Mouse (Mus musculus) midbrain, embryonic 11.5 days (tissue): ENCODE measurements around the gene Ep300. TPM values are rescaled to one million over a fixed set of nuclear protein-coding genes. Genes with fewer than 3 reads are reported as not detected.
A peak's percentile ranks its signal among the peaks of the same experiment; 100 is the strongest.
"Not testable (repeated sequence)": the region's sequence is repeated elsewhere in the genome, so short reads cannot be mapped to it uniquely, and the experiment has no call there.

Experiments
- ATAC-seq: fragments of 200-750 bp; cut with Nextera tagmentation; 2 replicates; pipeline ENCODE4 v1.8.0; 2017; ENCODE audit warnings: moderate TSS enrichment, moderate library complexity; ENCODE audit not compliant: low FRiP score
- DNase-seq: peaks from one replicate; pipeline ENCODE4 v3.0.0; 2015; ENCODE audit warnings: low spot score; ENCODE audit errors: missing footprints
- H3K27ac ChIP-seq: fragments of 300-500 bp; sonication (generic); 2 replicates; pipeline ENCODE4 v1.5.1; 2014; ENCODE audit warnings: low read depth, low read length
- H3K27me3 ChIP-seq: fragments of 300-500 bp; sonication (generic); 2 replicates; pipeline ENCODE4 v1.6.1; 2014; ENCODE audit warnings: mild to moderate bottlenecking, low read length, moderate library complexity, mixed read lengths; ENCODE audit not compliant: control insufficient read depth, insufficient read depth
- H3K36me3 ChIP-seq: fragments of 300-500 bp; sonication (generic); 2 replicates; pipeline ENCODE4 v1.6.1; 2014; ENCODE audit warnings: mild to moderate bottlenecking, low read length, moderate library complexity, mixed read lengths; ENCODE audit not compliant: control insufficient read depth, insufficient read depth
- H3K4me1 ChIP-seq: fragments of 300-500 bp; sonication (generic); 2 replicates; pipeline ENCODE4 v1.6.1; 2014; ENCODE audit warnings: low read length; ENCODE audit not compliant: control insufficient read depth, insufficient read depth
- H3K4me2 ChIP-seq: fragments of 300-500 bp; sonication (generic); 2 replicates; pipeline ENCODE4 v1.6.1; 2014; ENCODE audit warnings: mild to moderate bottlenecking, moderate library complexity
- H3K4me3 ChIP-seq: fragments of 300-500 bp; sonication (generic); 2 replicates; pipeline ENCODE4 v1.5.1; 2014; ENCODE audit warnings: low read depth, low read length
- H3K9ac ChIP-seq: fragments of 300-500 bp; sonication (generic); 2 replicates; pipeline ENCODE4 v1.6.1; 2014; ENCODE audit warnings: low read length
- H3K9me3 ChIP-seq: fragments of 300-500 bp; sonication (generic); 2 replicates; pipeline ENCODE4 v1.6.1; 2016; ENCODE audit warnings: low read length; ENCODE audit not compliant: control insufficient read depth
- WGBS: fragments of 180-500 bp; shearing (Covaris S2); extraction: QIAGEN DNeasy Blood & Tissue Kit; methylation state at CpG from one replicate; pipeline ENCODE4 v1.1.7; 2014; 5-methylcytosine and 5-hydroxymethylcytosine counted together
- polyA plus RNA-seq: library from polyadenylated mRNA; unstranded; fragments of >200 nt; fragmentation: Nextera tagmentation; extraction: Ambion mirVana; gene quantifications from 2 replicates; pipeline ENCODE4 v1.2.1, GENCODE M21; 2014

Ep300 gene
- polyA plus RNA-seq, 1 experiment from 2014 or later = 23.7 TPM

- ATAC-seq (peak; percentile 82), DNase-seq (peak; percentile 98)
- H3K27me3 ChIP-seq = peaks cover 35% of the 10 kb centered on the region
- WGBS = under 1% methylated on average over 94 of the region's 107 CpGs
- no peak overlapping the region for H3K27ac ChIP-seq
- H3K9ac ChIP-seq = peak overlapping the region; percentile 78
- peak overlapping the region; percentile 51 for H3K4me3 ChIP-seq
- peaks cover 11% of the 10 kb centered on the region for H3K4me1 ChIP-seq
- H3K4me2 ChIP-seq = peak overlapping the region; percentile 98
- no peaks in the 10 kb centered on the region for H3K9me3 ChIP-seq
- no peaks in the 10 kb centered on the region for H3K36me3 ChIP-seq
Measured at GRCm38 (mm10) chr15:81693967-81694881, 109.1 kb downstream of the Ep300 start.

- Histone ChIP-seq H3K9me3 (no peaks in the 10 kb centered on the region), H3K4me2 (peak overlapping the region; percentile 98), H3K27me3 (peaks cover 35% of the 10 kb centered on the region), H3K36me3 (no peaks in the 10 kb centered on the region), H3K9ac (peak overlapping the region; percentile 78), H3K4me3 (peak overlapping the region; percentile 51), H3K4me1 (peaks cover 11% of the 10 kb centered on the region), H3K27ac (no peak overlapping the region)
- ATAC-seq = no peak
- WGBS = 30% methylated on average over 19 of the region's 19 CpGs
- no peak for DNase-seq
Measured at GRCm38 (mm10) chr15:81694891-81695290, 109.7 kb downstream of the Ep300 start.

DNA sequence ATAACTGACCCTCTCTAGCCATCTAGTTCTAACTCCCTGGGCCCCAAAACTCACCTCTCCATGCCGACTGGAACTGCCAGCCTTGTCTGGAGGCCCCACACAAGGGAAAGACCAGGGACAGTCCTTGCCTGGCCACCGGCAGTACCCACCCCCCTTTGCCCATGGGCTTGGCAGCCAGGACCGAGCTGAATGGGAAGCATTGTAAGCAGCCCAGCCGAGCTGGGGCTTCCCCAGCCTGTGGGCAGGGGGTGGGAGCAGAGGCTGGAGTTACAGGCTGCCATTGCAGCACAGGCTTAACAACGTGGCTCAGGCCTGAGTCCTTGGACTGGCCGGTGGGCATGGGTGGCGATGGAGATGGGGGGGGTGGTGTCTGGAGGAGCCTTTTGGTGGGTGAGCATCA, 112.0 kb downstream of the Ep300 start, which contains the start of gene Chadl:
Gene Chadl (minus strand): TSS at position 113 of the 400 bp plus-strand sequence.
- H3K9me3 ChIP-seq = no peaks in the 10 kb centered on the region
- H3K4me1 ChIP-seq = peaks cover 11% of the 10 kb centered on the region
- no peak within 1 kb of the TSS for H3K4me3 ChIP-seq
- H3K27me3 ChIP-seq = peaks cover 29% of the 10 kb centered on the region
- H3K4me2 ChIP-seq = no peak within 1 kb of the TSS
- WGBS = 72% methylated on average over 7 of the region's 7 CpGs
- DNase-seq (no peak), ATAC-seq (no peak)
- H3K9ac ChIP-seq = no peak within 1 kb of the TSS
- H3K27ac ChIP-seq = no peak within 1 kb of the TSS
- H3K36me3 ChIP-seq = no peaks in the 10 kb centered on the region

GRCm38 (mm10) chr15:81697847-81698246, 112.7 kb downstream of the Ep300 start:
- WGBS = 59% methylated on average over 3 of the region's 3 CpGs
- H3K4me1 ChIP-seq = peaks cover 11% of the 10 kb centered on the region
- no peak overlapping the region for H3K4me3 ChIP-seq
- no peak overlapping the region for H3K4me2 ChIP-seq
- H3K27me3 ChIP-seq = peaks cover 22% of the 10 kb centered on the region
- H3K9me3 ChIP-seq = no peaks in the 10 kb centered on the region
- no peak overlapping the region for H3K27ac ChIP-seq
- ATAC-seq (no peak), DNase-seq (no peak)
- no peaks in the 10 kb centered on the region for H3K36me3 ChIP-seq
- H3K9ac ChIP-seq = no peak overlapping the region

DNA sequence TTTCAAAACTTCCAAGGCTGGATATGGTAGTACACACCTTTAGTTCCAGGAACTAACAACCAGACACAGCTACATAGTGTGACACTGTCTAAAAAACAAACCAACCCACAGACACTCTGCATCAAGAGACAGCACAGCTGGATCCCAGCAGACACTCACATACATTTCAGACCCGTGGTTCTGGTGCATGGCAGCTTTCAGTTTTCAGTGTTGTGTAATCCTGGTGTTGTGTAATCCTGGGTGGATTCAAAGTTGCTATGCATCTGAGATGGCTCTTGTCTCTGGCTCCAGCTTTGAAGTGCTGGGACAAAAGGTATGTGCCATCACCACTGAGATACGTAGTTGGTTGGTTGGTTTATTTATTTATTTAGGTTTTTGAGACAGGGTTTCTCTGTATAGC, 113.4 kb downstream of the Ep300 start:
- H3K9me3 ChIP-seq = no peaks in the 10 kb centered on the region
- no peak overlapping the region for H3K9ac ChIP-seq
- 78% methylated on average over 2 of the region's 2 CpGs for WGBS
- DNase-seq (no peak), ATAC-seq (no peak)
- no peak overlapping the region for H3K4me3 ChIP-seq
- H3K4me2 ChIP-seq = no peak overlapping the region
- no peak overlapping the region for H3K27ac ChIP-seq
- no peaks in the 10 kb centered on the region for H3K36me3 ChIP-seq
- H3K4me1 ChIP-seq = peaks cover 8% of the 10 kb centered on the region
- peaks cover 16% of the 10 kb centered on the region for H3K27me3 ChIP-seq

DNA sequence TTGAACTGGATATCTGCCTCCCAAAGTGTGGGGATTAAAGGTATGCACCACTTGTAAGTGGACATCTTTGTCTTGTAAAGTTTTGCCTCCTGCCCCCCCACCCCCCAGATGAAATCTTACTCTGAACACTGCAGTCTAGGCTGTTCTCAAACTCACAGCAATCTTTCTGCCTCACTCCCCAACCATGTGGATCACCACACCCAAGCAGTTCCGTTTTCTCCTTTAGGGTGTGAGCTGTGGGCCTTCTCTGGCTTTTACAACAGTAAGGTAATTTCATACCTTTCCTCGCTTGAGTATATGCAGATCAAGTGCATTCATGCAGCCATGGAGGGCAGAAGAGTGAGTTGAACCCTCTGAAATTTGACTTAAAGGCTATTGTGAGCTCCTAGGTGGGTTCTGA, 115.0 kb downstream of the Ep300 start:
- ATAC-seq (no peak), DNase-seq (no peak)
- 70% methylated on average over 2 of the region's 2 CpGs for WGBS

DNA sequence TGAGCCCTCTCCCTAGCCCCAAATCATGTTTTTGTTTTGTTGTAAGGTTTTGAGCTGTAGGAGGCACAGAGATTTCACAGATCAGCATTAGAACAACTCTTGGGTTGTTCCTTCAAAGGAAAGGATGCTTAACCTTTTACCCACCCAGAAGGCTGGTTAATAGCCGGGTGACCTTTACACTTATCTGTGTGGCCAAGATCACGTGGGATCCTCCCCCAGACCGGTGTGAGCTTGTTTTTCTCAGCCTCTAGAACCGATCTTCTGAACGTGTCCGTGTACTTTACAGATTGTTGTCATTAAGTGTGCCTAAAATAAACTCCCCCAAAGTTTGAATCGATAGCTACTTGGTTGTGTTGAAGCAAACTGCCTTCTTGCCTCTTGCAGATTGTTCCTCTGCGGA, 115.5 kb downstream of the Ep300 start:
- 87% methylated on average over 8 of the region's 8 CpGs for WGBS
- DNase-seq = no peak
- H3K4me1 ChIP-seq = no peaks in the 10 kb centered on the region
- H3K4me2 ChIP-seq = no peak overlapping the region
- no peaks in the 10 kb centered on the region; the same call in none of the 2 replicates for H3K27me3 ChIP-seq
- no peak overlapping the region for H3K27ac ChIP-seq
- H3K4me3 ChIP-seq = no peak overlapping the region
- peaks cover 15% of the 10 kb centered on the region for H3K36me3 ChIP-seq
- no peak for ATAC-seq
- no peak overlapping the region for H3K9ac ChIP-seq
- no peaks in the 10 kb centered on the region for H3K9me3 ChIP-seq

More for the DNA sequence above, 115.0 kb downstream of the Ep300 start:
- Histone ChIP-seq H3K27ac (no peak overlapping the region), H3K9me3 (no peaks in the 10 kb centered on the region), H3K27me3 (no peaks in the 10 kb centered on the region; the same call in none of the 2 replicates), H3K36me3 (peaks cover 10% of the 10 kb centered on the region), H3K9ac (no peak overlapping the region), H3K4me1 (no peaks in the 10 kb centered on the region), H3K4me2 (no peak overlapping the region), H3K4me3 (no peak overlapping the region)

- not testable (repeated sequence) for H3K9ac ChIP-seq, DNase-seq, H3K4me2 ChIP-seq, H3K4me3 ChIP-seq, H3K4me1 ChIP-seq, H3K27me3 ChIP-seq, H3K9me3 ChIP-seq, H3K27ac ChIP-seq, ATAC-seq
- H3K36me3 ChIP-seq = peaks cover 18% of the 10 kb centered on the region
- WGBS = 75% methylated on average over 4 of the region's 4 CpGs
Measured at GRCm38 (mm10) chr15:81701350-81701749, 116.2 kb downstream of the Ep300 start.
